Mouse (Mus musculus): ENCODE measurements around the gene Sept14.
A peak's percentile ranks its signal among the peaks of the same experiment; 100 is the strongest.
"Not testable (repeated sequence)": the region's sequence is repeated elsewhere in the genome, so short reads cannot be mapped to it uniquely, and the experiment has no call there.

Sept14 gene

DNA sequence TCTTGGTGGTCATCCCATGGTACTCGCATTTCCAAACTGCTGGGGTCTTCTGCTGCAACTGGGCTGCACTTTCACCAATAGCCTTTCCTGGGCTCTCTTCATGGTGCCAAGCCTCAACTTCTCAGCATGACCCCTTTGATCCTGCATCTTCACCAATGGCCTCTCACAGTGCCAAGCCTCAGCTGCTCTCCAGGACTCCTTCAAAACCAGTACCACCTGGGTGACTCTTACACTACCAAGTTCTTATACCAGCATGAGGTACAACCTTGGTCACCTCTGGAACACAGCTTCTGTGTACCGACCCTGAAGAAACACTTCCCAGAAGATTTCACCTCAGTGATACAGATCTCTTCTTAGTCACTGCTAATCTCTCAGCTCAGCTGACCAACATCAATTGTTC, at the start of gene Sept14:
Gene Sept14, minus strand, starts transcription at position 101 of the 400 bp plus-strand sequence.
- no peak for DNase-seq (ENCODE audit: low spot score in 2 of 2)

DNA sequence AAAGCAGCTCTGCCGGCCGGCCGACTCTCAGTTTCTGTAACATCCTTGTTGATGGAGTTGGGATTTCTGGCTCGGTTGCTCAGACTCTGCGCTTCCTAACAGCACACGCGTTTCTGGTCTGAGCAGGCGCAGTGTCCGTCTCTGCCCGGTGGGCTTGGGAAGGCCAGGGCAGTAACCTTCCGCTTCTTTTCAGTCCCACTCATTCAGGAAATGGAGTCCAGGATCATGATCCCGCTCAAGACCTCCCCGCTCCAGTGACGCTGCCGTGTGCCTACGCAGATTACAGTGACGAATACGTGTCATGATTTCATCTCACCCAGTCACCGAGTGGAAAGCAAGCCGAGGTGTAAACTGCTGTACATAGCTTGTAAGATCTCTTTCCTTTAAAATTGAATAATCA, 48.6 kb upstream of the Sept14 start:
- DNase-seq (ENCODE audit: low spot score in 2 of 2), result no peak

DNA sequence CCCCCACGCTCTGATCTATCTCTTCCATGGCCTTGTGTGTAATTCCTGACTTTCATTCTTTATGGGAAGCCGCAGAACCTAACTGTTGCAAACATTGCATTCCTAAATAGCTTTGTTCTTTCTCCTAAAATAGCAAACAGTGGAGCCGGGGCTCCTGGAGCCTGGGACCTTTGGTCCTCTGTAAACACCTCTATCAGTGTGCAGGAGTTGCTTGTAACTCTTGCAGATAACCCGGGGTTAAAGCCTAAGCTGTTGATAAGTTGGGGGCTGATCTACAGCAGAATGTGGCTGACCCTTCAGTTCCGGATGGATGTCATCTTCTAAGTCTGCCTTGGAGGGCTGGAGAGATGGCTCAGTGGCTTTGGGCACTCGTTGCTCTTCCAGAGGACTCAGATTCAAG, 35.7 kb upstream of the Sept14 start:
- DNase-seq (ENCODE audit: low spot score in 2 of 2), result no peak

DNA sequence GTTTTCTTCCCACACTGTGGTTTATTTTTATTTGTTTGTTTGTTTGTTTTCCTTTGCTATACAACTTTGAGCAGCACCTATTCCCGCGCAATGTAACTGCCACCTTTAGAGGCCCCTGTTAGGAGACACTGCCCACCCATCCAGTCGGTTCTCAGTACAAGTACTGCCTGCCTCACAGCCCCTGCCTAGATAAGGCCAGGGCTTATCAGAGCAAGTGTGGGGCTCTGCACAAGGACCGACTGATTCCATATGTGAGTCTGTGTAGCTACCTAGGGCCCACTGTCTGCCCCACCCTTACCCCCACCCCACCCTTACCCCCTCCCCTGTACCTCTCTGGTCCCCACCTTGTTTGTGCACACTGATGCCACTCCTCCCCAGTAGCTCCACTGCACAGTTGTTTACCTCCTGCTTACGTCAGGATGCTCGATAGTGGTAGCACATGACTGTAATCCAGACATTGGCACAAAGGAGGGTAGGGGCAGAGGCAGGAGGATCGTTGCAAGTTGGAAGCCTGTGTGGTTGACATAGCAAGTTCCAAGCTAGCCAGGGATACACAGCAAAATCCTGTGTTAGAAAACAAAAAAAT, 34.7 kb upstream of the Sept14 start:
- no peak for DNase-seq (ENCODE audit: low spot score in 2 of 2)

DNA sequence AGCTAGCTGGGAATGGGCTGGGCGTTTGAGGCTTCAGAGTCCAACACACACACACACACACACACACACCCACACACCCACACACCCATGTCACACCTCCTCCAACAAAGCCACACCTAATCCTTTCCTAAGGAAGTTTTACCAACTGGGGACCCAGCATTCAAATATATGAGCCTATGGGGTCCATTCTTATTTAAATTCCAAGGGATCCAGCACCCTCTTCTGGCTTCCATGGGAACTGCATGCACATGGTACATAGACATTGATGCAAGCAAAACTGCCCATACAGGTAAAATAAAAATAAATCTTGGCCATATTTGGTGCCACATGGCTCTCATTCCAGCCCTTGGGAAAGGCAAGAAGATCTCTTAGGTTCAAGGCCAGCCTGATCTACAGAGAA, 32.7 kb upstream of the Sept14 start:
- no peak for DNase-seq (ENCODE audit: low spot score in 2 of 2)

DNA sequence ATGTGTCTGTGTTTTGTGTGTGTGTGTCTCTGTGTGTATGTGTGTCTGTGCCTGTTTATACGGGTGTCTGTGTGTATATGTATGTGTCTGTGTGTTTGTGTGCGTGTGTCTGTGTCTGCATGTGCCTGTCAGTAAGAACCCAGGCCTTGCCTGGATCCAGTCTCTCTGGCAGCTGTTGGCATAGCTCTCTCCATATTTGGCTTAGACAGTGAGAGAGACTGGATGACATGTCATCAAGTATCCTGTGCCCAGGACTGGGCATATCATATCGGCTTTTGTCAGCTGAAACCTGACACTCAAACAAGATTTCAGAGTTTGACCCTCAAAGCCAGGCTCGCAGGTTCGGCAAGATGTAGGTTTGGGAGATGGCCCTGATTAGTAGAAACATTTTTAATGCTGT, 22.7 kb upstream of the Sept14 start:
- DNase-seq (ENCODE audit: low spot score in 2 of 2), result no peak

DNA sequence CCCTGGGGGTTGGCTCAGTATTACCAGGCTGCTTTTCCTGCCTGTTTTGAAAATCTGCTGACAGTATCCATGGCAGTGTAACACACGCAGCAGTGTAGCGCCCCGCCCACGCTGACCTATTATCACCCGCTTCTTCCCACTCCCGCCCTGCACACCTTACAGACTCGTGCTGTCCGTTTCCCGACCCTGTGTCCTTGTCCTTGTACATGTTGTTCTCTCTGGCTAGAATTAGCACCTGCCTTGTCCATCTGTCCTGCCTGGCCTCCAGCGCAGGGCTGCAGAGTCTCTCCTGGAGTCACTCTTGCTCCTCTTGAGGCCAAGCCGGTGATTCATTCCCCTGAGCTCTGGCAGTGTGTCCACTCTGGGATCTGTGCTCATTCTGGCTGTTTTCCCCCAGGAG, 22.0 kb upstream of the Sept14 start:
- no peak for DNase-seq (ENCODE audit: low spot score in 2 of 2)

DNA sequence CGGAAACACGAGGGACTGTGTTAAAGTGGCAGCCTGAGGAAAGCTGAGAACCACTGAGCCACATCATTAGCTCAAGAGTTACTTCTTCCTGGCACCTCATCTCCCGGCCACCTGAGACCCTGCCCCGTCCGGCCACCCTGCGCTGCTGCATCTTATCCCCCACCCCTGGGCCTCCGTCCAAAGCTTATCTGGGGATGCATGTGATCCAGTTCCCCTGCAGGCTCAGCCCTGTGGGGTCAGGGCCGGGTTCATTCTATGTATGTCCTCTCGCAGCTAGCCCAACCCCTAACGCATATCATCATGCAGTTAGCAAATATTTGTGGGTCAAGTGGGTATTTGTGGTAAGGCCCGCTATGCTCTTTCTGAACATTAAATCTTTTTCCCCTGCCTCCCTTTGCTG, 21.0 kb upstream of the Sept14 start:
- no peak for DNase-seq (ENCODE audit: low spot score in 2 of 2)

DNA sequence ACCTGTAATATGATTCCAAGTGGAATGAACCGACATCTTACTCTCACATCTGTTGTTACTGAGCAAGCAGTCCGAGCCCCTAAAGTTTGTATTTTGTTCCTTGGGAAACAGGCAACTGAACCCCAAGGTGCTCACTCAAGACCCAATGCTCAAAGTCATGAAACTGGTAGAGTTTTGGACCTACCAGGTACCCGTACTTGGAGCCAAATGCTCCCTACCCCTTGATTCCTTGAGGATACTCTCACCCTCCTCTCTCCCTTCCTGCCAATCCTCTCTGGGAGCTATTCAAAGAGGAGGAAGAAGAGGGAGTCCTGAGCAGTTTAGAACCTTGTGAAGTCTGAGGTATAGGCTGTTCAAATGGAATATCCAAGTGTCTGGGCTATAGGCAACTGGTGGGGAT, 18.5 kb upstream of the Sept14 start:
- no peak for DNase-seq (ENCODE audit: low spot score in 2 of 2)

DNA sequence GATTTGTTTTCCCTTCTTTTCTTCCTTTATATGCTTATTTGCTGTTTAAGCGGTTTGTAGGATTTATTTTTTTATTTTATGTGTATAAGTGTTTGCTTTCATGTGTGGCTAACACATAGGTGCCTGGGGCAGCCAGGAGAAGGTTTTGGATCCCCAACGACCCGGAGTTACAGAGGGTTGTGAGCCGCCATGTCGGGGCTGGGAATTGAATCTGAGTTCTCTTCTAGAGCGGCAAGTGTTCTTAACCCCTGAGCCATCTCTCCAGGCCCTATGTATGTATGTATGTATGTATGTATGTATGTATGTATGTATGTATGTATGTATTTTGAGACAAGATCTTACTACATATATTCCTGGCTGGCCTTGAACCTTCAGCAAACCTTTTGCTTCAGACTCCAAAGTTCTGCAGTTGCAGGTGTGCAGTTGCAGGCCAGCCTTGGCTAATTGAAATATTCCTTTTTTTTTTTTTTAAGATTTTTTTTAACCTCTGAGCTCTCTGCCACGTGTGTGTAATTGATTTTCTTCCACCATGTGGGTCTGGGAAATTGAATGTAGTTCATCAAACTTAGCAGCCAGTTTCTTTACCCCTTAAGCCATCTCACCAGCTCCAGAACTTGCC, 17.6 kb upstream of the Sept14 start:
- DNase-seq (ENCODE audit: low spot score in 2 of 2), result peak; percentile 5 to 11

DNA sequence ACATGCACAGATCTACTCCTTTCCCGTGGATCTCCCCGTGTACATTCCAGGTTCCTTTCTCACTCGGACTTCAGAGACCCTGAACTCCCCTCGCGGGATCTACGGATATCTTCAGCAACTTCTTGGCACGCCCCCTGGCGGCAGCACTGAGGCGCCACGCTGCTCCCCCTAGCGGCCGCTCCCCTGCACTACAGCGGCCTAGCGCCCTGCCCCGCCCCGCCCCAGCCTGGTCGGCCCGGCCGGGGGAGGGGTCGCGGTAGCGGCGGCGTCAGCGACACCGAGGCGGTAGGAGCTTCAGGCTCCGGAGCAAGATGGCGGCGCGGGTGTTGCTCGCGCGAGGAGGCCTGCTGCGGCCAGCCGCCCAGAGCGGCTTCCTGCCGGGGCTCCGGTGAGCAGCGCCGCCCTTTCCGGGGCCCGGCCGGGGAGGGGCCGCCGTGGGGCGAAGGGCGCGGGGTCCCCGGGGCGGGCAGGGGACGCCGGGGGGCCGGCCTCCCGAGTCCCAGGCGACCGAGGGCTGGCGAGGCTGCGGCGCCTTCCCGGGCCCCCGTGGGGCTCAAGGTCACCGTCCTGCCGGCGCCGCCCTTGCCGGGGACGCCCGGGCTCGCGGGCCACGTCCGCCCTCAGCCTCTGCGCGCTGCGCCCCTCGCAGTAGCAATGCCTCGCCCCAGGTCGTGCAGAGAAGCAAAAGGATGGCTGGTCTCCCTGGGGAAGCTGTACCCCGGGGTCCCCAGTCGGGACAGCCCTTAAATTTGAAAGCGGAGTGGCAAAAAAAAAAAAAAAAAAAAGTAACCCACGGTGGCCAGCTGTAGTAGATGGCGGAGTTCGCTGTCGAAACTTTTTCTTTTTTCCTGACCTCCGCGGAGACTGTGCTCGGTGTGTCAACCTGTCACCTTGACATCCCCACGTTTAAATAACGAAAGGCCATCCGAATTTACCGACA, 16.8 kb upstream of the Sept14 start, which contains the start of gene Nipsnap2:
Gene Nipsnap2, plus strand, starts transcription at position 230 of the 940 bp plus-strand sequence.
- DNase-seq (ENCODE audit: low spot score in 2 of 2), result peak; percentile 89 to 91

DNA sequence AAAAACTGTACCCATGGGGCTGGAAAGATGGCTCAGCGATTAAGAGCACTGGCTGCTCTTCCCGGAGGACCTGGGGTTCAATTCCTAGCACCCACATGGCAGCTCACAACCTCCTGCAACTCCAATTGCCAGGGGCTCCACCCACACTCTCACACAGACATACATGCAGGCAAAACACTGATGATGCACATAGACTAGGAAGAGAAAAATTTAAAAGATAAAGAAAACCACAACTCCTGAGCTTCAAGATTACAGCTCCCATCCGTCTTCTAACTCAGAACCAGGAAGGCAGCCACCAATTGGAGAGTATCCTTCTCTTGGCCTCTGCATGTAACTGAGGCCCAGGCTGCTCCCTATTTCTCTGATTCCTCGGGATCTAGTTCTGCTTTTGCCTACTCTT, 16.0 kb upstream of the Sept14 start:
- DNase-seq (ENCODE audit: low spot score in 2 of 2), result no peak

DNA sequence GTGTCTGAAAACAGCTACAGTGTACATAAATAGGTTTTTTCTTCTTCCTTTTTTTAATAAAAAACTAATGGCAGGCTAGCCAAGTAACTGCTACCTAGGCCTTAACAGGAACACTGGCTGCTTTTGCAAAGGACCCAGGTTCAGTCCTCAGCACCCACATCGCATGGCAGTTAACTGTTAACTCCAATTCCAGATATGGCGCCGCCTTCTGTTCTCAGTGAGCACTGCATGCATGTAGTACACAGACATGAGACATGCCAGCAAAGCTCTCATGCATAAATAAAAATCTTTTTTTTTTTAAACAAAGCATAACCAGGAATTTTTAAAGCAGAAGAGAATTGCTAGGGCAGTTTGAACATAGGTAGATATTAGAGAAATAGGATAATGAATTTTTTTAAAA, 11.9 kb upstream of the Sept14 start:
- DNase-seq (ENCODE audit: low spot score in 2 of 2), result no peak

DNA sequence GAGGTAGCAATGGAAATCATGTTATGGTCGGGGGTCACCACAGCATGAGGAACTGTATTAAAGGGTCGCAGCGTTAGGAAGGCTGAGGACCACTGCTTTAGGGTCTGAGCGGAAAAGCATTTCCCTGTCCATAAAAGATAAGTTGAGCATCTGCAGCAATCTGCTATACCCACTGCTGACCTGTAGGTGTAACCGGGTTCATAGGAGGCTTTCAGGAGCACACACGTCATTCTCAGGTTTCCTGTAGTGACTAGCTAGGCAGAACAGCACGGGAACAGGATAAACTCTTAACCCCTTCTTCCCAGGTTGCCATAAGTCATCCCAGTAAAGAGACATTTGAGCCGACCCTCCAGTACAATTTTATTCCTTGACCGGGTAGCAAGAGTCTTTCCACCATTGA, 8.7 kb upstream of the Sept14 start:
- no peak for DNase-seq (ENCODE audit: low spot score in 2 of 2)

DNA sequence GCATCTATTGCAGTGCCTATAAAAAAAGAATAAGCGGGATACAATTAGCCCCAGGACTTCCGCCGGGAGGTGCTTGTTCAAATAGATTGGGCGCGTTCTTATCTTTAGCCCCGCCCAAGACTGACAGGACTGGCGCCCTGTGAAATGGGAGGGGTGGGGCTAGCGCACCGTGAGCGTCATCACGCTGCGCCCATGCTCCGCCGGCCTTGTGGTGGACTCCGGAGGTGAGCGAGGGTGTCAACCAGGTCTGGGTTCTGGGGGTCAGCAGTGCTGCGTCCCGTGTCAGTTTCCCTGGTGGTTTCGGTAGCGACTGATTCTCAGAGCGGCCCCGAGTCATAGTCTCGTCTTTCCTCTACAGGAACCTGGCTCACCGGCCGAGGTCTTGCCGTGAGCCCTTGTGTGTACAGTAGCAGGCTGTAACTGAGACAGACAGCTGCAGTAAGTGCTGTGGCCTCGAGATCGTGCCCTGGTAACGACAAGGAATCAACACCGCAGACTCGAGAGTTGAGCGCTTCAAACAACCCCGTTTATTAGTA, 7.1 kb upstream of the Sept14 start, which contains the start of gene Mrps17:
Gene Mrps17, plus strand, starts transcription at position 172 of the 536 bp plus-strand sequence.
- peak; percentile 87 to 90 for DNase-seq (ENCODE audit: low spot score in 2 of 2)

DNA sequence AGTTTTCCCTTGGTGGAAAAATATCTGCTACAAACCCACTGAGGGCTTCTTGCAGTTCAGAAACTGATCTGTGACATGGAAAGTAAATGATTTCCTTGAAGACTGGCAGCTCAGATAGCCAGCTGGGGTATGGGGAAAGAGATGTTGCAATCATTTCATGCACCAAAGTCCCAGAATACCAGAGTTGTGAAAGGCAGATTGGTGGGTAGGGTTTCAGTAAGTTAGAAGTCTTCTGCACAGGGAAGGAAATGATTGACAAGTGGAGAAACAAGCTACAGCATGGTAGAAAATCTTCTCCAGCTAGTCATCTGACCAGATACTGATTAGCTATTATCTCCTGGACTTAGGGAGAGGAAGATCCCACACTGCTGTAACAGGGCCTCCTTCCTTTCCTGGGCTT, 4.9 kb downstream of the Sept14 start:
- DNase-seq (ENCODE audit: low spot score in 2 of 2), result no peak

DNA sequence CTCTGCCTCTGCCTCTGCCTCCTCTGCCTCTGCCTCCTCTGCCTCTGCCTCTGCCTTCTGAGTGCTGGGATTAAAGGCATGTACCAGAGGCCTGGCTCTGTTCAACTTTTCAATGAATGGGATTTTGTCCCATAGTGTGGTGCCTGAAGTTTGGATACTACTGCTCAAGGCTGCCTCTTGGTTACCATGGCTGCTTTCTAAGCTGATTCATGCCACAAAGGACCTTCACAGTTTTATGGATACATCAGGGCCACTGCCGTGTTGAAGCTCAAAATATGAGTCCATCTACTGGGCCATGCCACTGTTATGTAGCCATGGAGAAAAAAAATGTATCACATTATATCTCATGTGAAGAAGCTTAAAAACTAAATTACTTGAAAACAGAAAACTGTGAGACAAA, 6.6 kb downstream of the Sept14 start:
- no peak for DNase-seq (ENCODE audit: low spot score in 2 of 2)

DNA sequence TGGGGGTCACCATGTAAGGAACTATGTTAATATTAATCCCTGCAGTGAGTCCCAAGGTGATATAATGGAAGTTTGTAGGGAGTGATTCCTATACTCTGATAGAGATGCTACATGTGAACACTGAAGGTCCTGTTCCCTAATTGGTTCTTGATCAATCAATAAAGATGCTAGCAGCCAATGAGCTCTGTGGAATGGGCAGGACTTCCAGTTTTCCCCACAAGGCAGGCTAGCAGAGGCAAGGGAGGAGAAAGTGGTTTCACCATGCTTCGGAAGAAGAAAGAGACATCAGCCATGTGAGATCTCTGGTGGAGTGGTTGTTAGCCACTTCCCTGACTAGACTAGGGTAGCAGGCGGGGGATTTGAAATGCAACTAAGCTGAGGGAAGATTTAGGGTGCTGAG, 7.8 kb downstream of the Sept14 start:
- no peak for DNase-seq (ENCODE audit: low spot score in 2 of 2)

DNA sequence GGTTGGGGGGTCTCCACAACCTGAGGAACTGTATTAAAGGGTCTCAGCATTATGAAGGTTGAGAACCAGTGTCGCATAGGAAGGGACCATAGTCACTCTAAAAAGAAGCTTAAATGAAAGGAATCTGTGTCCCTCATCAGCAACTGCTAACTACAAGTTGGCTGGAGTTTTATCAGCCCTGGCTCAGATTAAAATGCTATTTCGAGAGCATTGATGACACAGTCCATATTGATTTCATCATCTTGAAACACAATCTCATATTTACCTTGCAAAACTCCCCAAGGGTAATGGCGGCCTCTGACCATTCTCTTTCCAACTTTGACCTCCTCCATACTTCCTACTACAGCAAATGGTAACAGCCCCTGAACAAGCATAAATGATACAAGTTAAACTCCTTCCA, 17.8 kb downstream of the Sept14 start:
- no peak for DNase-seq (ENCODE audit: low spot score in 2 of 2)

DNA sequence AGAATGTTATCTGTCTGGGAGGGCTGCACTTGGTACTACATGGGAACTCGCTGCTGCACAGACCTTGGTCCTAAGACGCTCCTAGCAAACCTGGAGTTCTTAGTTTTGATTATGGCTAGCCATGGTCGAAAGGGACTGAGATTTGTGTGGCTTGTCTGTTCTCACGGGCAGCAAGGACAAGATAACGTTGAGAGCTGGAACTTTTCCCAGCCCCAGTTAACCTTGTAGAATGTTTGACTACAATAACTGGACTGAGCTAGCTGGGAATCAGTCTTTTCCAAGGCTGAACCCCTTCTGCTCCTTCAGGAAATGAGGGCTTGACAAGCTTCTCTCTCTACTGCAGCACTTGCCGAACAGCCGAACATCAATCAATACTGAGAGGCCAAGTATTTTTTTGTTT, 20.7 kb downstream of the Sept14 start:
- no peak for DNase-seq (ENCODE audit: low spot score in 2 of 2)

DNA sequence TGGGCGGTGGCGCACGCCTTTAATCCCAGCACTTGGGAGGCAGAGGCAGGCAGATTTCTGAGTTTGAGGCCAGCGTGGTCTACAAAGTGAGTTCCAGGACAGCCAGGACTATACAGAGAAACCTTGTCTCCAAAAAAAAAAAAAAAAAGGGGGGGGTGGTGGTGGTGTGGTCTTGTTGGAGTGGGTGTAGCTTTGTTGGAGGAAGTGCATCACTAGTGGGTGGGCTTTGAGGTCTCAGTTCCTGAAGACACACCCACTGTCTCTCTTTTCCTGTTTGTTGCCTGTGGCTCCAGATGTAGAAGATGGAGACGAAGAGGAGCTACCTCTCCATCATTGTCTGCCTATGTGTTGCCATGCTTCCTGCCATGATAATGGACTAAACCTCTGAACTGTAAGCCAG, 23.2 kb downstream of the Sept14 start:
- DNase-seq (ENCODE audit: low spot score in 2 of 2), result not testable (repeated sequence)

DNA sequence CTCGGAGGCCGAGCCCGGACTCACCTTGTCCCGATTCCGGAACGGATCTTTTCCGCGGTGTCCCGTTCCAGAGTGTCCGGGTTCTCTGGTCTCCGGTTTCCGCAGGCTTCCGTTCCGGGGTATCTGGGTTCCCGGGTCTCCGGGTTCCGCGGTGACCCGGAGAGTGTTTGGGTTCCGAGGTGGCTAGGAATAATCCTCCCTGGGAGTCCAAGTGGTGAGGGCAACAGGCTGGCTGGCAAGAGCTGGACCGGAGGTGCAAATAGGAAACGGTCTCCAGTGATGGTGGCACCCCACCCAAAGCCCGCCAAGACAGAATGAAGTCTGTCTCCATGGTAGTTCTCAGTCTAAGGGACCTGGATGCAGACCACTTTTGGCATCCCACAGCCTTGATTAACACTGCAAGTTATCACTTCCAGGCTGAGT, 38.3 kb downstream of the Sept14 start, which contains the start of gene Zfp11:
Gene Zfp11, minus strand, starts transcription at position 64 of the 423 bp plus-strand sequence.
- peak; percentile 45 to 63 for DNase-seq (ENCODE audit: low spot score in 2 of 2)

All from natural killer cell, adult 2 months (primary cell).